Mouse (Mus musculus) MEL (cell line): ENCODE measurements around the gene Tifa.

Experiments used
- CHD2 ChIP-seq: IDR thresholded peaks from 2 replicates; pipeline ENCODE4 v1.6.1; 2011; ENCODE audit warnings: low read length, improper control_type of control experiment
- CTCF ChIP-seq, 3 experiments: IDR thresholded peaks in 2 of 3; conservative IDR thresholded peaks in 1 of 3; 2 replicates each; pipeline ENCODE4 v1.5.1; 2011 to 2012; ENCODE audit warnings: low read length in 3 of 3, low read depth in 2 of 3, mild to moderate bottlenecking in 2 of 3, improper control_type of control experiment in 1 of 3, inconsistent platforms in 1 of 3, mixed read lengths in 1 of 3, moderate library complexity in 1 of 3; ENCODE audit not compliant: control insufficient read depth in 1 of 3, insufficient read depth in 1 of 3, poor library complexity in 1 of 3, severe bottlenecking in 1 of 3
- EP300 ChIP-seq, 2 experiments: IDR thresholded peaks; 2 replicates each; pipeline ENCODE4 v1.6.1; 2011; ENCODE audit warnings: improper control_type of control experiment in 2 of 2, low read length in 2 of 2, low read depth in 1 of 2, mild to moderate bottlenecking in 1 of 2
- ETS1 ChIP-seq: IDR thresholded peaks from 2 replicates; pipeline ENCODE4 v1.6.1; 2012; ENCODE audit warnings: low read depth, mild to moderate bottlenecking, inconsistent platforms, low read length, improper control_type of control experiment, moderate library complexity
- GATA1 ChIP-seq: IDR thresholded peaks from 2 replicates; pipeline ENCODE4 v1.6.1; 2011; ENCODE audit warnings: low read depth, low read length, improper control_type of control experiment
- HCFC1 ChIP-seq: IDR thresholded peaks from 2 replicates; pipeline ENCODE4 v1.6.1; 2012; ENCODE audit warnings: low read depth, mild to moderate bottlenecking, inconsistent platforms, low read length, improper control_type of control experiment, moderate library complexity
- JUND ChIP-seq: IDR thresholded peaks from 2 replicates; pipeline ENCODE4 v1.6.1; 2011; ENCODE audit warnings: low read depth, mild to moderate bottlenecking, improper control_type of control experiment, low read length
- MEF2A ChIP-seq: IDR thresholded peaks from 2 replicates; pipeline ENCODE4 v1.6.1; 2014; ENCODE audit warnings: low read depth, mild to moderate bottlenecking, inconsistent platforms, low read length, improper control_type of control experiment; ENCODE audit not compliant: poor library complexity, insufficient replicate concordance, severe bottlenecking; ENCODE audit errors: extremely low read depth
- MYC ChIP-seq: IDR thresholded peaks from 2 replicates; pipeline ENCODE4 v1.6.1; 2011; ENCODE audit warnings: low read depth, mild to moderate bottlenecking, low read length, improper control_type of control experiment, moderate library complexity
- POLR2A ChIP-seq, 2 experiments: IDR thresholded peaks; 2 replicates each; pipeline ENCODE4 v1.6.1; 2011 to 2012; ENCODE audit warnings: low read length in 2 of 2, mild to moderate bottlenecking in 2 of 2, control low read depth in 1 of 2, improper control_type of control experiment in 1 of 2, low read depth in 1 of 2, moderate library complexity in 1 of 2; ENCODE audit not compliant: control insufficient read depth in 1 of 2, insufficient read depth in 1 of 2, poor library complexity in 1 of 2
- RAD21 ChIP-seq: IDR thresholded peaks from 2 replicates; pipeline ENCODE4 v1.6.1; 2011; ENCODE audit warnings: mild to moderate bottlenecking, low read depth, low read length, improper control_type of control experiment
- USF1 ChIP-seq: IDR thresholded peaks from 2 replicates; pipeline ENCODE4 v1.6.1; 2014; ENCODE audit warnings: low read depth, mild to moderate bottlenecking, inconsistent platforms, low read length, improper control_type of control experiment, moderate library complexity

DNA sequence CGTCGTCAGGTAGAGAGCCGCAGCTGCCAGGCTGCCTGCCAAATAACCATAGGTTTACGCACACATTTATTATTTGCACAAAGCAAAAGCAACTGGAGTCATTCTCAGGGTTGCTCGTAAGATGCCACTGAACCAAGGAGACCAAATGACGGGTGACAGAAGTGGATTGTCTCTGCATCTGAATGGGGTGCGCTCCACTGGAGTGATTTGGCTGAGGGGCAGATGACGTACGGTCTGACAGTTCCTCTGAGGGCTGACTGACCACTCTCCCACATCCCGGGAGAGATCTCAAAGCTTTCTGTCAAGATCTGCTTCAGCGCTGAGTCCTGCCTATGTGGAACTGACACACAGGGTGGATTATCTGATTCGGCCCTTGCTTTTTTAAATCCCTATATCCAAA, 15.5 kb downstream of the Tifa start:
- TF ChIP-seq CTCF (IDR thresholded peaks at IDR 0.05 in 2 of 3, conservative IDR thresholded peaks at IDR 0.05 in 1 of 3; ENCODE audit: control insufficient read depth in 1 of 3, insufficient read depth in 1 of 3, low read depth in 2 of 3, low read length in 3 of 3, poor library complexity in 1 of 3, severe bottlenecking in 1 of 3), result no peak
- no peak for TF ChIP-seq GATA1
- no peak for TF ChIP-seq RAD21
- TF ChIP-seq USF1, result no peak
- no peak for TF ChIP-seq MEF2A
- no peak for TF ChIP-seq HCFC1
- no peak for TF ChIP-seq POLR2A (IDR thresholded peaks at IDR 0.05; ENCODE audit: control insufficient read depth in 1 of 2, insufficient read depth in 1 of 2, low read depth in 1 of 2, low read length in 2 of 2, poor library complexity in 1 of 2)
- TF ChIP-seq MYC, result no peak
- no peak for TF ChIP-seq JUND
- no peak for TF ChIP-seq CHD2
- no peak for TF ChIP-seq ETS1
- TF ChIP-seq EP300 (IDR thresholded peaks at IDR 0.05; ENCODE audit: low read depth in 1 of 2, low read length in 2 of 2), result no peak
